Mouse (Mus musculus): ENCODE data around the gene Slc24a4.

Gene Slc24a4

DNA sequence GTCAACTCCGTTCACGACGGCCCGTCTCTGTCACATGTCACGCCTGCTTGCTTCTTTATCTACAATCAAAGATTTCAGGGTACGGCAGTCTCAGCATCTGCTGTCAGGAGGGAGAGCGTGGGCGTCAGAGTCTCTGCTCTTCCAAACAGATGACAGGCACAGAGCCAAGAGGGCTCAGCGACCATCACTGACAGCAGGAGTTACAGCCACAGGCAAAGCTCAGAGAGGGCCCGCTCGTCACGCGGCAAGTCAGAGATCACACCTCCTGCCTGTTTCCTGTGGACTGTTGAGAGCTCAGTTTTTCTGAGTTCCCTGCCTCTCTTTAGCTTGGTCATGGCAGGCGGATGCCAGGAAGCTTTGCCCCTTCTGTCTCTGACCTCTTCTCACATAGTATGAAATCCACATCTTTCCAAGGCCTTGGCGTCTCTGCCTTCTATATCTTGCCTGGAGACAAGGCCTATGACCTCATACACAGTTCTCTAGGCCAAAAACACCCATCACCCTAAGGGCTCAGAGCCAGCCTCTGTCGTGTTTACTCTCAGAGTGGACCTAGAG, 180.0 kb downstream of the Slc24a4 start:
- no peak for DNase-seq (ENCODE audit: low spot score)

DNA sequence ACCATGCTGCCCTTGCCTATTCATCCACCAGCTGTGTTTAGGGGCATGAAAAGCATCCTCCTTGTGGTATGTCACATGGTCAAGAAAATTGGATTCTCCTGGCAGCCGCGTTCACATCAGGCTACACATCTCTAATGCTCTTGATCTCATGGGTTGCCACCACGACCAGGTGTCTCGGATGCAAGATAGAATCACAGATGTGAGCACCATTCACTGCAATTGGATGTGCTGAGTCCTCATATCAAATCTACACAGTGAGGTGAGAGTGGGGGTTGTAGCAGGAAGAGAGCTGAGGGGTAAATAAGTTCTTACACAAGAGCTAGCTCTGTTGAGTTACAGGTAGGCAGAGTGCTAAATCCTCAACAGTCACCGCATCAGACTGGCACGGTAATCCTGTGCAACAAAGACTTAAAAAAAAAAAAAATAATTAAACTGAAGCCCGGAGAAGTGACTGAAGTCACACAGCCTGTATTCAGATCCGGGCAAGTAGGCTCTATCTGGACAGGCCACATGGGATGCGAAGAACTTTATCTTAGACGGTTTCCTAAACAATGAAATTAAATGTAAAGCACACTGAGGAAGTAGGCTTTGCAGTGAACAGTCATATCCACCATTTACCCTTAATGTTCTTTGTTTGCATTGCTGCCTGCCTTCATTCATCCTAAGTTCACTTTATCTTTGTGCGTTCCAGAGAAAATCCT, 180.7 kb downstream of the Slc24a4 start:
- no peak for DNase-seq (ENCODE audit: low spot score)

DNA sequence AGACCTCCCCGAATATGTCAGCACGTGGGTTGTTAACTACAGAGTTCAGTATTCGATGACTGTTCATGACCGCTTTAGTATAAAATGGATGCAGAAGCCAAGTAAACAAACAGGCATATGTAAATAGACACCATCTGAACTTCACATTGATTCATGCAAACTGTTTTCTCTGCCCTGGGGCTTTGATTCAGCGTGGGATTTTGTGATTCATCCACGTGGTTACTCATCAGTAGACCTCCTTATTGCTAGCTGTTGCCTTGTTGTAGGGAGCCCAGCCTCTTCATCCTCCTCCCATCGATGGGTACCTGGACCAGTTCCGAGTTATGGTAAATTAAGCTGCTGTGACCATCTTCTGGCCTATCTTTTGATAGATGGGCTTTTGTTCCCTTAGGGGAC, 181.3 kb downstream of the Slc24a4 start:
- DNase-seq (ENCODE audit: low spot score), result no peak

DNA sequence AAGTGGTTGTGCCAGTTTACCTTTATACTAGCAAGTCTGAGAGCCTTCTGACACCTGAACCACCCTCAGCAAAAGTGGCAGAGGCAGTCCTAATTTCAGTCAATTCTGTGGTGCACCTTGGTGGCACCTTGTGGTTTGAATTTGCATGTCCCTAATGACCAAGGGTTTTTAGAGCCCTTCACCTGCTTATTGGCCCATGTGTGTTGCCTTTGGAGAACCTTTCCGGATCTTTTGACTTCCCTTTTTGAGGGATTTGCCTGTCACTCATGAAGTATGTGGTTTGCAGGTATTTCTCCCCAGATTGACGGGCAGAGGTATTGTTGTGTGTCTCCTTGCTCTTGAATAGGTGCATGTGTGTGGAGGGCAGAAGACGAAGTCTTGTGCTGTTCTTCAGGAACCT, 181.7 kb downstream of the Slc24a4 start:
- no peak for DNase-seq (ENCODE audit: low spot score)

DNA sequence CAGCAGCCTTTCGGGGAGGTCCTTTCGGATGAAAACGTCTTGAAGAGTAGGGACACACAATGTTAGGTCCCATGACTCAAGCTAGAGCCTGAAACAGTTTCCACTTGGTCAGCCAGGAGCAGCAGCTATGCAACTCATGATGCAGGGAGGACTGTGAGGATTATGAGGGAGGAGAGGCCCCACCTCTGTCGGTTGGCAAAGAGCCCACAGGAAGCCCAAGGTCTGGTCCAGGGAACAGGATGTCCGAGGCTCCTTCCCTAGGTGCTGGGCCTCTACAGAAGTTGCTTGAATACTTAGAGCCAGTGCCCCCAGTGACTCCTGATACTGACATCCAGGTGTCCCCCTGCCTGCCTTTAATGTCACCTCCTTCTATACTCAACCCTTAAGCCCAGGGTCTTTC, 182.9 kb downstream of the Slc24a4 start:
- DNase-seq (ENCODE audit: low spot score), result no peak
